Mouse (Mus musculus): ENCODE results near the gene Rgs12.

DNA sequence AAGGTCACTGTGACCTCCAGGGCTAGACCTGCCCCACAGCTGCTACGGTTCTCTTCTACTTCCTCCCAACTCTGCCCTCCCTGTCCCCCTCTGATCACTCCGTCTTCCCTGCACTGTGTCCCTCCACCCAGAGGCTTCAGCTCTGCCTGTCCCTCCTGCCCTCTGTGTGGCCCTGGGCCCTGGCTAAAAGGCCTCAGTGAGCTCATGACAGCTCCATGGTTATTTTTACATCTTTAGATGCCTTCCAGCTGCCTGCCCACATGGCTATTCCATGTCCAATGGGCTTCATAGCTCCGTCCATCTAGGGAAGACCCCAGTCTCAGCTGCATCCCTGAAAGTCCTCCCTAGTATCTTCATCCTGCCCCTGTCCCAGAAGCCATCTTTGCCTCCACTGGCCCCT is 110.9 kb downstream of the Rgs12 start:
- TF ChIP-seq CTCF (IDR thresholded peaks at IDR 0.05; ENCODE audit: low read depth) = no peak
- TF ChIP-seq EP300 (IDR thresholded peaks at IDR 0.05; ENCODE audit: low read depth) = no peak

Measured in liver, embryonic 14.5 days (tissue).